Mouse (Mus musculus) G1E (cell line): ENCODE results near the gene Ccl1. TPM values are rescaled to one million over a fixed set of nuclear protein-coding genes. Genes with fewer than 3 reads are reported as not detected.

Experiments used
- ATAC-seq: 2 replicates; pipeline ENCODE4 v1.8.0; 2016; ENCODE audit warnings: mild to moderate bottlenecking; ENCODE audit not compliant: insufficient number of reproducible peaks, poor library complexity, low FRiP score, severe bottlenecking; ENCODE audit errors: extremely low read depth
- DNase-seq: peaks from one replicate; pipeline ENCODE4 v3.0.0; 2012; ENCODE audit warnings: low spot score
- H3K27me3 ChIP-seq: 2 replicates; pipeline ENCODE4 v1.6.1; 2012; ENCODE audit warnings: mild to moderate bottlenecking, low read length, inconsistent platforms; ENCODE audit not compliant: insufficient read depth
- H3K36me3 ChIP-seq: replicated peaks from 2 replicates; pipeline ENCODE3; 2012; ENCODE audit warnings: mild to moderate bottlenecking, inconsistent platforms
- H3K4me1 ChIP-seq: 2 replicates; pipeline ENCODE4 v1.6.1; 2012; ENCODE audit warnings: low read depth, low read length, inconsistent platforms, mixed read lengths; ENCODE audit not compliant: insufficient read depth
- H3K4me3 ChIP-seq: 2 replicates; pipeline ENCODE4 v1.5.1; 2012; ENCODE audit warnings: low read depth, mild to moderate bottlenecking, inconsistent platforms, low read length, moderate library complexity, mixed read lengths
- H3K9me3 ChIP-seq: replicated peaks from 2 replicates; pipeline ENCODE4 v1.6.1; 2012; ENCODE audit warnings: inconsistent platforms
- CTCF ChIP-seq: IDR thresholded peaks from 2 replicates; pipeline ENCODE4 v1.5.1; 2012; ENCODE audit warnings: low read depth, low read length, inconsistent platforms, mixed read lengths
- GATA1 ChIP-seq: IDR thresholded peaks from 2 replicates; pipeline ENCODE4 v1.6.1; 2012; ENCODE audit warnings: borderline replicate concordance, low read length, inconsistent platforms, mixed read lengths
- GATA2 ChIP-seq: IDR thresholded peaks from 2 replicates; pipeline ENCODE4 v1.6.1; 2012; ENCODE audit warnings: low read depth, low read length, inconsistent platforms, borderline replicate concordance
- POLR2AphosphoS5 ChIP-seq: IDR thresholded peaks from 2 replicates; pipeline ENCODE4 v1.6.1; 2012; ENCODE audit warnings: low read depth, low read length, inconsistent platforms; ENCODE audit not compliant: insufficient replicate concordance
- TAL1 ChIP-seq: conservative IDR thresholded peaks from 2 replicates; pipeline ENCODE4 v1.6.1; 2012; ENCODE audit warnings: low read depth, low read length, inconsistent platforms, mixed read lengths
- polyA plus RNA-seq: library from polyadenylated mRNA; stranded (reverse); fragments of >175 nt; gene quantifications from 2 replicates; pipeline ENCODE4 v1.2.3, GENCODE M21; 2012
- total RNA-seq, 2 experiments: library from RNA; stranded (forward) in 1 of 2; stranded (reverse) in 1 of 2; fragments of 200-1000 nt in 1 of 2; fragments of >200 nt in 1 of 2; fragmentation: Nextera tagmentation in 1 of 2; gene quantifications; 2 replicates each; pipeline ENCODE4 v1.2.3; 2014 to 2017

Ccl1 gene
- total and polyA plus RNA-seq, 3 experiments = 0.05 TPM; not detected in 2

DNA sequence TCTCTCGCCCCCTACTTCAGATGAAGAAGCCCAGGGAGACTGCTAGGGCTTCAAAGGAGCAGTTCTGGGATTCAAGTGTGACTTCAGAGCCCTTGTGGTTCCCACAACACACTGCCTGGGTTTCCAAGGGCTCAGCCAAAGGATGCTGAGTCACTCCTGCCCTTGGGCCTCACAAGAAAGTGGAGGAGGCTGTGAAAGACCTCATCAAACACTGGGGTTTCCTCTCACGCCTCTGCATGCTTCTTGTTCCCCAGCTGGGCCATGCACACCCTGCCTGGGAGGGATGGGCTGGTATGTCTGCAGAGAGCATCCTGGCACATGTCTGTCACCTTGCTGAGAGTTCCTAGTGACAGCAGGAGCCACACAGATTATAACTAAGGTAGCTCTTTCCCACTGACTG lies 110.5 kb downstream of the Ccl1 start:
- peaks cover 43% of the 10 kb centered on the region for H3K9me3 ChIP-seq
- DNase-seq (no peak), ATAC-seq (no peak)
- H3K4me1 ChIP-seq = no peaks in the 10 kb centered on the region
- H3K4me3 ChIP-seq = no peak overlapping the region
- H3K27me3 ChIP-seq = no peaks in the 10 kb centered on the region
- H3K36me3 ChIP-seq = no peaks in the 10 kb centered on the region
- no peak for TF ChIP-seq GATA1
- TF ChIP-seq POLR2AphosphoS5 = no peak
- TF ChIP-seq TAL1 = no peak
- TF ChIP-seq GATA2 = no peak
- no peak for TF ChIP-seq CTCF

DNA sequence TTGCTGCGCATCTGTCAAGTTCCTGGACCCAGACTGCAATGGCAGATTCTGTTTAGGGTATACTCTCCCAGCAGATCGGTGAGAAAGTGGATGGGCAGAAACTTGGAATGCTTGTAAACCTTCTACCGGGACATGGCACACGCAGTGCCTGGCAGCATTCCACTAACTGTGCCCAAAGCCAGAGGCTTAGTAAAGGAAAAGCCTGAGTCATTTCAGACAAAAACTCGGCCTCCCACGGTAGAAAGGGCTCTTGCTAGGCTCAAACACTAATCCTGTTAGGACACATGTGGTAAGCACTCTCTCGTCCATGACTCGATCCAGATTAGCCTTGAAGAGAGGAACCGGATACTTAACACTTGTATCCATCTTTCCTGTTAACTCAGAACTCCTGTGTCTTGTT lies 111.7 kb downstream of the Ccl1 start:
- no peak for ATAC-seq
- Histone ChIP-seq H3K9me3 (peaks cover 52% of the 10 kb centered on the region), H3K4me3 (no peak overlapping the region), H3K4me1 (no peaks in the 10 kb centered on the region), H3K27me3 (no peaks in the 10 kb centered on the region), H3K36me3 (no peaks in the 10 kb centered on the region)
- DNase-seq = no peak
- TF ChIP-seq CTCF (no peak), GATA1 (no peak), GATA2 (no peak), POLR2AphosphoS5 (no peak), TAL1 (no peak)

DNA sequence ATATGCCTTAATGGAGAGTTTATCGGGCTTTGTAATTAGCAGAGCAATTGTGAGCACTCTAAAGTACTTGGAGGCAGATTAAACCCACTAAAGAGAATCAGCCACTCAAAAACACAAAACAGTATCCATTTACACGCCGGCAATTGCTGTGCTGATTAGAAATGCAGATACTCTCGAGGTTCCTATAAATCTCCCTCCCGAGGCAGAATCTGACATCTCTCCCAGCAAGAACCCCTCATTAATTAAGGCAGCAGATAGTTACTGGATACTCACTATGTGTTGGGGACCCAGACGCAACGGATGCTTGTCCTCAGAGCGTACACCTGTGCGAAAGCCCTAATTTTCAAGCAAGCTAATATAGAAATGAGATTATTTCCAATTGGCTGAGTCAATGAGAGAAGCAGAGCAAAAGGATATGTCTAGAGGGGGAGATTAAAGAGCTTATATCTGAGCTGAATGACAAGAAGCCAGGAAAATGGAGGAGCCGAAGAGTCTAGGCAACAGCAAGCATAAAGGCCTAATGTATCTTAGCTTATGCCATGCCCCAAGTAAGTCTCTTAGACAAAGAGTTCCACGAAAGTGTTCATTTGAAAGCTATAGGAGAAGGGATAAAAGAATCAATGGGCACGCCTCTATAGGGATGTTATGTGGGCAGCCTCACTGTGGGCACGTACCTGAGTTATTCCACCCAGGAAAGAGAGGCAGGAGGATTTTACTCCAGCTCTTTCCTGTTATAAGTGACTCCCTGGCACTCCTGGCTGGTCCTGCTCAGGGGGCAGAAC lies 115.5 kb downstream of the Ccl1 start:
- ATAC-seq (no peak), DNase-seq (no peak)
- Histone ChIP-seq H3K9me3 (peaks cover 67% of the 10 kb centered on the region), H3K27me3 (no peaks in the 10 kb centered on the region), H3K4me3 (no peak overlapping the region), H3K36me3 (no peaks in the 10 kb centered on the region), H3K4me1 (no peaks in the 10 kb centered on the region)
- TF ChIP-seq GATA1 = no peak

DNA sequence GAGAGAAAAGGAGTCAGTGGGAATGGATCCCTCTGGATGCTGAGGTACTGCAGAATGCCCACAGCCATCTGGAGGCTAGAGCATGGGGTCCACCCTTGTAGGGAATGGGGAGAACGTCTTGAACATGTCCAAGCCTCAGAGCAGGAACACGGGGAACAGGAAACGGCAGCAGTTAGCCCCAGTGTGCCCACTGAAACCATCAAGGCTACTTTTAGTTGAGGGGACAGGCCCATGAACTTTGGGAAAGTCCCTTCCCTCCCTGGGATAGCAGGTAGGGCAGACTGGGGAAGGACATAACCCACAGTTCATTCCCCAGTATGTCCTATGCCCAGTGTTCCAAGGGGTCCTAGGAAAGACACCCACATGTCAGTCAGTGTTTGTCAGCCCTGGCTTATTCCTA lies 119.8 kb downstream of the Ccl1 start:
- no peak for ATAC-seq

DNA sequence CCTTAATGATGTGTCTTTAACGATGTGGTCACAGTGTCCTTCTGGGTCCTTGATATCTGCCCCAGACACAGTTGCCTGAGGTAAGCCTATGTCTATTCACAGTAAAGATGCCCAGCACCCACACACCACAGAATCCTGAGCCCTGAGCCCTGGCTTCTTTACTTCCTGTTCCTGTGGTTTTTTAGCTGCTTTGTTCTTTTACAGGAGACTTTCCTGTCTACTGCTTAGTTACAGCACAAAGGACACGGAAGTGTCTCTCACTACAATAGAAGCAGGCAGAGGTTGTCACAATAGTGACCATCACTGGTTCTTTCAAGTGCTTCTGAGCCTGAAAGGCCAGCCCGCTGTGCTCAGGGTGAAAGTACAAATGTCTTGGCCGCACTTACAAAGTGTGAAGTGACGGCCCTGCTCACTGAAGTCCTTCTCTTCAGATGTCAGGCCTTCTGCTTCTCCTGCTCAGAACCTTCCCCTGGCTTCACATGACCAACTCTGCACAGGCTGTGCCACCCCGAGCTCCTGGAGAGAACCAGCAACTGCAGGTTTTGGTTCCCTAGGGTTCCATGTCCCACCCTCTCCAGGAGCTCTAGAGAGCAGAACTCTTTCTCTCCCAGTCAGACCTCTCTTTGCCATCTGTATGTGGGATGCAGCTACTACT lies 122.1 kb downstream of the Ccl1 start:
- no peak for DNase-seq

More for the DNA sequence above, 119.8 kb downstream of the Ccl1 start:
- Histone ChIP-seq H3K4me3 (no peak overlapping the region), H3K9me3 (peaks cover 92% of the 10 kb centered on the region), H3K36me3 (no peaks in the 10 kb centered on the region), H3K4me1 (no peaks in the 10 kb centered on the region), H3K27me3 (no peaks in the 10 kb centered on the region)
- TF ChIP-seq TAL1 (no peak), GATA1 (no peak), POLR2AphosphoS5 (no peak), GATA2 (no peak), CTCF (no peak)
- DNase-seq = no peak

DNA sequence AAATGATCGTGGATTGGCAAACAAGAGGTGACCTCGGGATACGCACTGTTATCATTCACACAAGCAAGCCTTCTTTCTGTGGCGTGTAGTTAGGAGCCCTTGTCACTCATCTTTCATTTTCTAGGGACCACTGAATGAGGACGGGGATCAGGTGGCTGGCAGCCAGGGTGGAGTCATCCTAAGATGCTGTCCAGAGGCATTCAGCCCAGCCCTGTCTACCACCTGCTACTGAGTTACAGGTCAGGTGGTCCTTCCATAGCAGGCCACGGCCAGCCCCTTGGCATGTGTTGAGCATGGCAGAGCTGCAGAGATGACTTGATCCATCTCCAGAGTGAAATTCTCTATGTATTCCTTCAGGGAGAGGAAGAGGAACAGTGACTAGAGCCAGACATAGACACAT lies 123.1 kb downstream of the Ccl1 start:
- H3K27me3 ChIP-seq = no peaks in the 10 kb centered on the region
- H3K9me3 ChIP-seq = peaks cover 92% of the 10 kb centered on the region
- no peaks in the 10 kb centered on the region for H3K4me1 ChIP-seq
- H3K4me3 ChIP-seq = no peak overlapping the region
- ATAC-seq (no peak), DNase-seq (no peak)
- TF ChIP-seq CTCF = no peak
- no peak for TF ChIP-seq GATA2
- no peak for TF ChIP-seq POLR2AphosphoS5
- TF ChIP-seq TAL1 = no peak
- no peaks in the 10 kb centered on the region for H3K36me3 ChIP-seq

More for the DNA sequence above, 122.1 kb downstream of the Ccl1 start:
- ATAC-seq = no peak
- Histone ChIP-seq H3K4me1 (no peaks in the 10 kb centered on the region), H3K4me3 (no peak overlapping the region), H3K27me3 (no peaks in the 10 kb centered on the region), H3K9me3 (peaks cover 93% of the 10 kb centered on the region), H3K36me3 (no peaks in the 10 kb centered on the region)
- TF ChIP-seq GATA1 = no peak
- no peak for TF ChIP-seq POLR2AphosphoS5
- no peak for TF ChIP-seq GATA2
- no peak for TF ChIP-seq CTCF
- no peak for TF ChIP-seq TAL1
